Comparison of ENCODE assay signal across 7 mouse cellular contexts in genomic region chr3:129421620-129422239, GRCm38 (mm10).
DNase-seq lines count a peak whose midpoint lies in the region; ATAC-seq and TF ChIP-seq lines count a peak whose summit lies in the region.
"Not testable (repeated sequence)": the region's sequence is repeated elsewhere in the genome, so short reads cannot be mapped to it uniquely, and the experiment has no call there.

No protein-coding gene starts in this region.

- CTCF ChIA-PET in Patski (lab: Charles Lee) = interaction anchor here (0.7 to 4.0 kb wide), 17 partner anchors 11 to 1419 kb away, joined by 3 to 42 read pairs (median 4); no protein-coding TSS in a partner anchor

- H3K36me3 ChIP-seq in forebrain, postnatal 0 days (ENCODE audit: insufficient read depth); hindbrain, postnatal 0 days (ENCODE audit: insufficient read depth, low read length): not testable (repeated sequence)

- WGBS in forebrain, postnatal 0 days = 57% methylated on average over 8 of the region's 10 CpGs
- WGBS in hindbrain, postnatal 0 days = 57% methylated on average over 8 of the region's 10 CpGs

- H3K9ac ChIP-seq in forebrain, postnatal 0 days; hindbrain, postnatal 0 days (replicated peaks; ENCODE audit: low read length): not testable (repeated sequence)

- H3K4me1 ChIP-seq in forebrain, postnatal 0 days (ENCODE audit: insufficient read depth); hindbrain, postnatal 0 days (ENCODE audit: insufficient read depth, low read length): not testable (repeated sequence)

- in situ Hi-C loops in Patski (cut with MboI; ENCODE audit: low pct_unique_long_range_greater_than_20kb) = loop anchor here (5.0 to 10.0 kb wide), 4 partner anchors 114 to 1417 kb away; no protein-coding TSS in a partner anchor

- H3K27me3 ChIP-seq in Patski; forebrain, postnatal 0 days (ENCODE audit: insufficient read depth, low read length); hindbrain, postnatal 0 days (ENCODE audit: insufficient read depth, low read length): not testable (repeated sequence)

- ATAC-seq in Patski = peak; percentile 60
- not testable (repeated sequence) for ATAC-seq in forebrain, postnatal 0 days; hindbrain, postnatal 0 days

- POLR2A ChIA-PET in Patski (lab: Charles Lee) = interaction anchor here (0.6 to 1.2 kb wide), 3 partner anchors 110 to 1332 kb away, joined by 3 read pairs; no protein-coding TSS in a partner anchor

- DNase-seq in Patski (ENCODE audit: low read depth, low spot score) = not testable (repeated sequence)
- DNase-seq in c-Kit-positive CD71-positive TER-119-positive erythroid progenitor cells, embryonic 14.5 days (ENCODE audit: low spot score) = peak; percentile 11
- DNase-seq in forebrain, postnatal 0 days = peak; percentile 67
- DNase-seq in hindbrain, postnatal 0 days (ENCODE audit: low spot score) = peak; percentile 72
- DNase-seq in layer of hippocampus, adult 2 months (ENCODE audit: low spot score in 2 of 2) = peak in 1 of 2 experiments; percentile 37
- peak; percentile 12 for DNase-seq in lung, postnatal 25 days (ENCODE audit: low spot score)
- peak; percentile 17 for DNase-seq in retina, postnatal 7 days (ENCODE audit: low read depth, low spot score)

- H3K9me3 ChIP-seq in forebrain, postnatal 0 days (ENCODE audit: low read length); hindbrain, postnatal 0 days (ENCODE audit: low read length): not testable (repeated sequence)

- not testable (repeated sequence) for H3K4me3 ChIP-seq in forebrain, postnatal 0 days (ENCODE audit: low read depth, low read length); hindbrain, postnatal 0 days (ENCODE audit: low read length); layer of hippocampus, adult 2 months

- H3K27ac ChIP-seq in forebrain, postnatal 0 days (ENCODE audit: low read depth, low read length); hindbrain, postnatal 0 days; layer of hippocampus, adult 2 months: not testable (repeated sequence)

- TF ChIP-seq CTCF in Patski (IDR thresholded peaks at IDR 0.05) = peak; percentile 90
- peak; percentile 73 for TF ChIP-seq CTCF in forebrain, postnatal 0 days (IDR thresholded peaks at IDR 0.05; ENCODE audit: low read depth)
- TF ChIP-seq CTCF in hindbrain, postnatal 0 days (IDR thresholded peaks at IDR 0.05; ENCODE audit: low read depth) = peak; percentile 80
- TF ChIP-seq CTCF in layer of hippocampus, adult 2 months (conservative IDR thresholded peaks at IDR 0.05) = peak; percentile 87

- H3K4me2 ChIP-seq in forebrain, postnatal 0 days (ENCODE audit: low read depth); hindbrain, postnatal 0 days (ENCODE audit: low read depth, low read length): not testable (repeated sequence)
